Mouse (Mus musculus): ENCODE measurements around the gene Prkra. TPM values are rescaled to one million over a fixed set of nuclear protein-coding genes. Genes with fewer than 3 reads are reported as not detected.
"Not testable (repeated sequence)": the region's sequence is repeated elsewhere in the genome, so short reads cannot be mapped to it uniquely, and the experiment has no call there.

The Prkra gene
- total RNA-seq, 2 experiments from 2014 or later = 26.3 to 30.8 TPM

DNA sequence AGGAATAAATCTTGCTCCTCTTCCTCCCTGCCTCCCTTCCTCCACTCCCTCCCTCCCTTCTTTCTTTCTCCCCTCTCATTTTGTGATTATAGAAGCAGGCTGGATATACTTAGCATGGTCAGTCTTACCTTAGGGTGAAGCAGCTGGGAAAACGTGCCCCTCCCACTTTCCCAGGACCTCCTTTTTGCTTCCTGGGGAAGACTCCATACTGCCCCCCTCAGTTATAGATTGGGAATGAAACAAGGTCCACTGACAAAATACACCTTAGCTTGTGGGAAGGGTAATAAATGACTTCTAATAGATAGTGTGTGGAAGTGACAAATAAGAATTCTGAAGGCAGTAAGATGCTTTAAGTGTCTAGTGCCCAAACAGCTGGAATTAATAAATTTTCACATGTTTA, 8.2 kb upstream of the Prkra start:
- DNase-seq = peak; percentile 15

GRCm38 (mm10) chr2:76655444-76655843, 7.6 kb upstream of the Prkra start:
- no peak for DNase-seq

GRCm38 (mm10) chr2:76654646-76655045, 6.8 kb upstream of the Prkra start:
- DNase-seq = no peak

- no peak for DNase-seq
These were observed 5.3 kb upstream of the Prkra start for GRCm38 (mm10) chr2:76653070-76653469.

DNA sequence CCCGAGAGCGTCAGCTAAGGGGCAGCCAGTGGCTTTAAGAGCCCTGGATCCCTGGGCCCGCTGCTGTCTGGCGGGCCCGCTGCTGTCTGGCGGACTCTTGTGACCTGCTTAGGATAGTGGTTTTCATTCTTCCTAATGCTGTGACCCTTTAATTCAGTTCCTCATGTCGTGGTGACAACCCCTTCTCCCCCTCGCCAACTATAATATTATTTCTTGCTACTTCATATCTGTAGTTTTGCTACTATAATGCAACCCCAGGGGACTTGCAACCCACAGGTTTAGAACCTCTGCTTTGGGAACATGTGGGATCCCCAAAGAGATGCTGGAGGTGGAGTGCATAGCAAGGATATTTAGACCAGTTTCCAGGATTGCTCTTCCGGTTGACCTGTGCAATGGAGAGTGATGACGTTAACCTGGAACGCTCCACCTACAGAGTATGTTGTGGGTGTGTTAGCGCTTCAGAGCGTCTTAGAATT, 889 bp upstream of the Prkra start:
- DNase-seq = no peak

DNA sequence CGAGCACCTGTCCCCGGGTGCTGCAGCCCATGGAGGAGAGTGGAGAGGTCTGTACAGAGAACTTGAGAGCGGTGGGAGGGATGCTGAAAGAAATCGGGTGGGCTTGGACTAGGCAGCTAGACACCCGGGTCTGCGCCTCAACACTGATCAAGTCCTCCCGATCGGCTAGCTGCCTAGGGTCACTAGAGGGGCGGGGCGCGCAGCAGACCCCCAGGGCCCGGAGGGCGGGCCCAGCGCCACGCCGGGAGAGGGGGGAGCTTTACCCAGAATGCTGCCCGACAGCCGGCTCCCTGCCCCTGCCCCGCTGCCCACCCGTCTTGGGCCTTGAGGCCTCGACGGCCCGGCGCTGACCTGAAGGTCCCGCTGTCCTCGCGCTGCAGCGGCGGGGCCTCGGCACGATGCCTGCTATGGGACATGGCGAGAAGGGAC, 360 bp downstream of the Prkra start:
- DNase-seq = no peak

DNA sequence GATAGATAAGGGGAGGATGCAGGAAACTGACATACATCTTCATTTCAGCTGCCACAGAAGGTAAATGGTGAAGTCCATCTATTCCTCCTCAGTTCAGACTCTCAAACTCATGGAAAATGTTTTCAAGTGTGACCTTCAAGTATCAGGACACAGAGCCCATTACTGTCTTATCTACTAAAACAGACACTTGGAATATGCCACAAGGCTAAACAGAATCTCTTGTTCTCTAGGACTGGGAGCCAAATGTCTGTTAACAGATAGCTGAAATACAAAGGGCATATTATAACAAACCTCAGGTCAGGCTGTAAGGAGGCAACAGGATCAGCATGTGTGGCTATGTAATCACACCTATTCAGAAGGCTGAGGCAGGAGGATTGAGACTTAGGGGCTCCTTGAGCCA, 4.0 kb downstream of the Prkra start:
- DNase-seq = no peak

DNA sequence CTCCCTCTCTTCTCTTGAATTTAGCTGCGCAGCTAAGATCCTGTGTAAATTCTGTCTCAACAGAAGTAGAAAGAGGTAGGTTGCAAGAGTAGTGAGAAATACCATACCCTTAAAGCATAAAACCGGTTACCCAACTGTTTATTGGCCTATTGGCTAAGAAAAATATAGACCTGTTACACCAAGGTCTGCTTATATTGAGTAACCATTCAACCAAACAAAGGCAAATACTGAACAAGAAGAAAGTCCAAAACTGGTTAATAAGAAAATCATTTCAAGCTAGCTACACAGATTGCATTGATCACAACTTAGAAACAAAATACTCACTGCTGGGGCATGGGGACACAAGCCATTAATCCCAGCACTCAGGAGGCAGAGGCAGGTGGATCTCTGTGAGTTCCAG, 8.2 kb downstream of the Prkra start:
- no peak for DNase-seq

DNA sequence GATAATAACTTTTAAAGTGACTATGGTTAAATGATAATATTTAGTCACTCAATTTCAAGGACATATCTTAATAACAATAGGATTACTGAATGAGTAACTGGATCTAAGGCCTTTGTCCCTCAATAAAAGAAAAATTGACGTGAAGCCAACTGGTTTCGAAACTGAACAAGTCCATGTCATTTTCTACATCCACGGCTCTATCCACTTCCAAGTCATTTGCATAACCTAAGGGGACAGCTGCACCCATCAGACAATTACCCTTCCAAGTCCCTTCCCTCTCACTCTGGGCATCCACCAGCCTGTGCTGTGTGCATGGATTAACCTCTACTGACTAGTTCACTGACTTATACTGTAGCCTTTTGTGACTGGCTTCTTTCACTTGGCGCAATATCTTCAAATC, 16.2 kb downstream of the Prkra start:
- peak; percentile 13 for DNase-seq

DNA sequence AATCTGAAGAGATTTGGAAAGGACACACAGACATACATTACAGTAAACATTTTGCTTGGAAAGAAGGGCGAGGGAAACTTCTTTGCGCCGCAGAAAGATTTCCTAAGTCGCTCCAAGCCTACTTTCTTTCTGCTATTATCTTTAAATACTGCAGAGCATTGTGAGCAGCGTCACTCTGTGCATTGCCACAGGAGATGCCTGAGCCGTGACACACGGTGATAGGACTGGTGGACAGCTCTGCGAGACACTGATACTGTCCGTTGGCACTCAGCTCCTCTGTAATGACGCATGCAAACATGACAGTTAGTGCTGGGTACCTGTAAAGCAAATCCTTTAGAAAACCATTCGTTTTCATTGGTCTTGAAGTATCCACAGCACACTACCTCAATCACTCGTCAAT, 17.5 kb downstream of the Prkra start:
- DNase-seq = no peak

- not testable (repeated sequence) for DNase-seq
These were observed 25.5 kb downstream of the Prkra start for GRCm38 (mm10) chr2:76622316-76622715.

GRCm38 (mm10) chr2:76621724-76622123, 26.1 kb downstream of the Prkra start:
- DNase-seq = no peak

GRCm38 (mm10) chr2:76620188-76620587, 27.6 kb downstream of the Prkra start:
- DNase-seq = no peak

DNA sequence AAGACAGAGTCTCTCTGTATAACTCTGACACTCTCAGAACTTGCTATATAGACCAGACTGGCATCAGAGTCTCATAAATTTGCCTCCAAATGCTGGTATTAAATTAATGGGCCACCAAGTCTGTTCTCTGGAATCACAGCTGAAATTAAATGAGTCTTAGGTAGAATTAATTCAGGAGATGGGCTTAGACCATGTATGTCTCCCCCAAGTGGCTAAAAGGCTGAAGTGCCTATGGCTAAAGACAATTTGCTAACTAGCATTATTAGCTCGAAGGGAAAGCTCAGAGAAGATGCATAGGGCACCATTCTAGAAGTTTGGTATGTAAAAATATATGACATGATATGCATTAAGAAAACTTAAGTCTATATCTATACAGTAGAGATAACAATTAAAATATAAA, 29.7 kb downstream of the Prkra start:
- DNase-seq = peak; percentile 64

- DNase-seq = no peak
These were observed 35.8 kb downstream of the Prkra start for GRCm38 (mm10) chr2:76611996-76612395.

GRCm38 (mm10) chr2:76610326-76611104, 37.3 kb downstream of the Prkra start:
- peak; percentile 18 for DNase-seq

DNA sequence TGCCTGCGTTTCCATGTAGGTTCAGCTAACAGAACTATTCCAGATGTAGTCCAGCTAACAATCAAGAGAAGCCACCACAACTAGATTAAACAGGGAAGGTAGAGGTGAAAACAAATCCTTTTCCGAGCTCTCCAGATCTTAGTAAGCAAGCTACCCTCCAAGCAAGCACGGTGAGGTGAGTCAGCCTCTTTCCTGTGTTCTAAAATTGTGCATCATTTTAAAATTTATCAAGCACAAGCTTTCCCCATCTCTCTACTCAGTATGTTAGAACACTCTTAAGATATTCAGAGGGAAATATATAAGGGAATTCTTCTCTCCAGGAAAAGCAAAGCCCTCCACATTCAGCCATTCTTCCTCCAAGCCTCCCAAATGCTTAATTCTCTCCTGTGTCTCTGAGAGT, 41.1 kb downstream of the Prkra start:
- no peak for DNase-seq

DNA sequence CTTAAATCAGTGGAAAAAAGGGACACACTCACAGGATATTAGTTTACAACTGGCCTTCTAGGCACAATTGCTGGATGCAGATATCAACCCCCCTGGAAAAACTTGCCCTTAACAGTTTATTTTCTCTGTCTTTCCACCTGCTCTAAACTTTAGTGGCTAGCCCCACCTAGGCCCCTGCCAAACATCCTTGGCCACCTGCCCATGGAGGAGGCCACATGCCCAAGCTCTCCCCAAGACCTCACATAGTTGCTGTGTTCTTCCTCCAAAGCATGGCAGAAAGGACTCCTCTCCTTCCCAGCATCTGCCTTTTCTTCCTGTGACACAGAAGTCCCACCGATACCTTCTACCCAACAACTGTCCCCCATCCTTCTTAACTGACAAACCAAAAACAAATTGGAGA, 45.6 kb downstream of the Prkra start:
- no peak for DNase-seq

- DNase-seq = peak; percentile 11
These were observed 48.6 kb downstream of the Prkra start for GRCm38 (mm10) chr2:76599214-76599613.

DNA sequence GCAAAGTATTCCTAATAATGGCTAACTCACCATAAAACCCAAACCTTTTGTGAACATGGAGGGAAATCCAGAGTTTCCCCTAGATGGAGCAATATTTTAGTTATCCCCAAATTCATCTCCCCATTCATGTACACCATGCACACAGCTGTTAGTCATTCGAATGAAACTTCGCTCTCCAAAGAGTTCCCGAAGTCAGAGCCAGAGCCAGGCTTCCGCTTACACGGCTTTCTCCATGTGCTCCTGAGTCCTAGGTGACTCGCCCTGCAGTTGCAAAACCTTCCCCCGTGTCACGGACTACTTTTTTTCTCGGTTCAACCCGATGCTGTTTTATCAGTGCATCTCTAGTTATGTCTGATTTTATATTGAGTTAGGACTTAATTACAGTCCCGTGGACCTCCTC, 50.3 kb downstream of the Prkra start:
- no peak for DNase-seq

DNA sequence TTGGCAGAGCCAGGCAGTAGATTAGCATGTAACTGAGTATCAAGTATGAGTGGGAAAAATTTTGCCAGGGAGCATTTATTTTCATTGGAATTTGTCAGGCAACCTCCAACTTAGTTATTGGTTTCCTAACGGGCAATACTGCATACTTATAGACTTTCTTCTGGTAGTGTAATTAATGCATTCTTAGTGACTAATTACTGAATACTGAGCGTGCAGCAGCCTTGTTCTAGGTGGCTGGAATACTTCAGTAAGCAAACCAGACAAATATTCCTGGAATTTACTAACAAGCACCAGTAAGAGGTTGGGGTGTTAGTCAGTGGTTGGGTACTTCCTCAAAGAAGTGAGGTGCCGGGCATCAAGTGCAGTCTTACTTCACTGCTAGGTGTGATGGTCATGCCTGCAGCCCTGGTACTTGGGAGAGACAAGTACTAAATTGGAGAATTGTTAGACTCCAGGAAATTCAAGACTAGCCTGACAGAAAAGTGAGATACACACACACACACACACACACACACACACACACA, 55.4 kb downstream of the Prkra start:
- DNase-seq = no peak

- DNase-seq = no peak
These were observed 57.6 kb downstream of the Prkra start for GRCm38 (mm10) chr2:76590221-76590620.

- DNase-seq = no peak
These were observed 60.9 kb downstream of the Prkra start for GRCm38 (mm10) chr2:76586906-76587305.

DNA sequence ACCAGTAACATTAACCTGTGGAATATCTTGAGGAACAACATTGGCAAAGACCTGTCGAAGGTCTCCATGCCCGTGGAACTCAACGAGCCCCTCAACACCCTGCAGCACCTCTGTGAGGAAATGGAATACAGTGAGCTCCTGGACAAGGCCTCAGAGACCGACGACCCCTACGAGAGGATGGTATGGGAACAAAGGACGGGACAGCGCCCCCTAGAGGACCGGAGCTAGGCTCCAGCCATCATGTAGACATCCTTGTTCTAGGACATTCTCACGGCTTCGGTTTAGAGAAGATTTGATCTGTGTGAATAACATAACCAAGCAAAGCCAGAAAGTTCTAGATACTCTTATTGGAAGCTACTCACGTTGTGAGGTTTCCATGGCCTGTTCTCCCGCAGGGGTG, 62.7 kb downstream of the Prkra start:
- no peak for DNase-seq
